Mouse (Mus musculus) CH12.LX (cell line): ENCODE data around the gene Vat1l. TPM values are rescaled to one million over a fixed set of nuclear protein-coding genes. Genes with fewer than 3 reads are reported as not detected.

Experiments used
- DNase-seq: peaks from one replicate; pipeline ENCODE4 v3.0.0-alpha.2; 2013; ENCODE audit errors: extremely low read depth
- H3K27ac ChIP-seq: 2 replicates; pipeline ENCODE4 v1.5.1; 2012; ENCODE audit warnings: low read depth, mild to moderate bottlenecking, control low read depth, moderate library complexity; ENCODE audit not compliant: insufficient read depth
- H3K27me3 ChIP-seq: replicated peaks from 2 replicates; pipeline ENCODE3; 2012; ENCODE audit warnings: inconsistent platforms
- H3K36me3 ChIP-seq, 2 experiments: replicated peaks in 1 of 2; 2 replicates each; pipeline versions ENCODE3 to v1.6.1; 2012; ENCODE audit warnings: inconsistent platforms in 1 of 2, low read length in 1 of 2, mild to moderate bottlenecking in 1 of 2, mixed read lengths in 1 of 2, moderate library complexity in 1 of 2; ENCODE audit not compliant: control insufficient read depth in 1 of 2, insufficient read depth in 1 of 2
- H3K4me1 ChIP-seq, 2 experiments: 2 replicates each; pipeline ENCODE4 v1.6.1; 2012; ENCODE audit warnings: inconsistent platforms in 1 of 2, moderate library complexity in 1 of 2; ENCODE audit not compliant: insufficient read depth in 2 of 2, control insufficient read depth in 1 of 2
- H3K4me2 ChIP-seq: 2 replicates; pipeline ENCODE4 v1.6.1; 2012; ENCODE audit warnings: low read depth, mild to moderate bottlenecking, control low read depth; ENCODE audit not compliant: poor library complexity, insufficient read depth, severe bottlenecking
- H3K4me3 ChIP-seq, 3 experiments: fragments of 150-350 bp in 1 of 3; sonication (generic) in 1 of 3; replicated peaks in 1 of 3; 2 replicates each; pipeline versions ENCODE3 to v1.5.1; 2011 to 2012; ENCODE audit warnings: low read depth in 2 of 3, low read length in 2 of 3, mild to moderate bottlenecking in 2 of 3, moderate library complexity in 2 of 3, control low read depth in 1 of 3, improper control_type of control experiment in 1 of 3, inconsistent platforms in 1 of 3, mixed read lengths in 1 of 3; ENCODE audit not compliant: poor library complexity in 1 of 3
- H3K79me2 ChIP-seq: replicated peaks from 2 replicates; pipeline ENCODE4 v1.6.1; 2012; ENCODE audit warnings: mild to moderate bottlenecking, moderate library complexity; ENCODE audit not compliant: control insufficient read depth, poor library complexity, insufficient read depth, severe bottlenecking; ENCODE audit errors: extremely low read depth
- H3K9ac ChIP-seq: 2 replicates; pipeline ENCODE4 v1.6.1; 2012; ENCODE audit warnings: low read depth, mild to moderate bottlenecking, control low read depth, moderate library complexity; ENCODE audit not compliant: insufficient read depth
- H3K9me3 ChIP-seq: replicated peaks from 2 replicates; pipeline ENCODE3; 2012; ENCODE audit warnings: low read length, inconsistent platforms, mixed read lengths
- CTCF ChIP-seq, 2 experiments: IDR thresholded peaks in 1 of 2; conservative IDR thresholded peaks in 1 of 2; 2 replicates each; pipeline ENCODE4 v1.5.1; 2011 to 2012; ENCODE audit warnings: low read depth in 2 of 2, low read length in 2 of 2, improper control_type of control experiment in 1 of 2, inconsistent platforms in 1 of 2, mild to moderate bottlenecking in 1 of 2, moderate library complexity in 1 of 2
- ELF1 ChIP-seq: IDR thresholded peaks from 2 replicates; pipeline ENCODE4 v1.6.1; 2014; ENCODE audit warnings: low read depth, mild to moderate bottlenecking, inconsistent platforms, low read length, improper control_type of control experiment
- EP300 ChIP-seq: IDR thresholded peaks from 2 replicates; pipeline ENCODE4 v1.6.1; 2011; ENCODE audit warnings: low read length, improper control_type of control experiment
- HCFC1 ChIP-seq: IDR thresholded peaks from 2 replicates; pipeline ENCODE4 v1.6.1; 2012; ENCODE audit warnings: low read depth, mild to moderate bottlenecking, inconsistent platforms, low read length, improper control_type of control experiment
- JUND ChIP-seq: conservative IDR thresholded peaks from 2 replicates; pipeline ENCODE4 v1.6.1; 2011; ENCODE audit warnings: low read depth, low read length, improper control_type of control experiment
- KAT2A ChIP-seq: IDR thresholded peaks from 2 replicates; pipeline ENCODE4 v1.6.1; 2012; ENCODE audit warnings: low read length, improper control_type of control experiment, inconsistent platforms; ENCODE audit not compliant: insufficient replicate concordance
- MAFK ChIP-seq: IDR thresholded peaks from 2 replicates; pipeline ENCODE4 v1.6.1; 2011; ENCODE audit warnings: low read length, improper control_type of control experiment; ENCODE audit not compliant: insufficient replicate concordance
- MAX ChIP-seq: IDR thresholded peaks from 2 replicates; pipeline ENCODE4 v1.6.1; 2011; ENCODE audit warnings: low read length, improper control_type of control experiment
- MAZ ChIP-seq: IDR thresholded peaks from 2 replicates; pipeline ENCODE4 v1.6.1; 2012; ENCODE audit warnings: low read depth, mild to moderate bottlenecking, inconsistent platforms, low read length, improper control_type of control experiment, moderate library complexity
- MYC ChIP-seq: IDR thresholded peaks from 2 replicates; pipeline ENCODE4 v1.6.1; 2011; ENCODE audit warnings: low read depth, mild to moderate bottlenecking, improper control_type of control experiment, low read length
- NRF1 ChIP-seq: IDR thresholded peaks from 2 replicates; pipeline ENCODE4 v1.6.1; 2014; ENCODE audit warnings: low read depth, mild to moderate bottlenecking, inconsistent platforms, low read length, improper control_type of control experiment, moderate library complexity
- PAX5 ChIP-seq: IDR thresholded peaks from 2 replicates; pipeline ENCODE4 v1.6.1; 2012; ENCODE audit warnings: low read length, inconsistent platforms, mixed read lengths
- POLR2AphosphoS2 ChIP-seq: IDR thresholded peaks from 2 replicates; pipeline ENCODE4 v1.6.1; 2011; ENCODE audit warnings: low read depth, low read length, improper control_type of control experiment
- RAD21 ChIP-seq: IDR thresholded peaks from 2 replicates; pipeline ENCODE4 v1.6.1; 2011; ENCODE audit warnings: low read depth, mild to moderate bottlenecking, low read length, improper control_type of control experiment, moderate library complexity
- RCOR1 ChIP-seq: conservative IDR thresholded peaks from 2 replicates; pipeline ENCODE4 v1.6.1; 2012; ENCODE audit warnings: low read depth, mild to moderate bottlenecking, inconsistent platforms, low read length, improper control_type of control experiment
- SIN3A ChIP-seq: IDR thresholded peaks from 2 replicates; pipeline ENCODE4 v1.6.1; 2012; ENCODE audit warnings: low read length, improper control_type of control experiment, inconsistent platforms
- SMC3 ChIP-seq: IDR thresholded peaks from 2 replicates; pipeline ENCODE4 v1.6.1; 2011; ENCODE audit warnings: low read depth, low read length, improper control_type of control experiment
- TCF12 ChIP-seq: IDR thresholded peaks from 2 replicates; pipeline ENCODE4 v1.6.1; 2014; ENCODE audit warnings: low read depth, mild to moderate bottlenecking, inconsistent platforms, low read length, improper control_type of control experiment
- UBTF ChIP-seq: IDR thresholded peaks from 2 replicates; pipeline ENCODE4 v1.6.1; 2012; ENCODE audit warnings: low read depth, mild to moderate bottlenecking, inconsistent platforms, low read length, improper control_type of control experiment, moderate library complexity
- USF2 ChIP-seq: conservative IDR thresholded peaks from 2 replicates; pipeline ENCODE4 v1.6.1; 2011; ENCODE audit warnings: low read depth, low read length, improper control_type of control experiment
- ZKSCAN1 ChIP-seq: IDR thresholded peaks from 2 replicates; pipeline ENCODE4 v1.6.1; 2012; ENCODE audit warnings: low read depth, inconsistent platforms, low read length, improper control_type of control experiment, borderline replicate concordance
- ZMIZ1 ChIP-seq: IDR thresholded peaks from 2 replicates; pipeline ENCODE4 v1.6.1; 2012; ENCODE audit warnings: low read depth, mild to moderate bottlenecking, inconsistent platforms, low read length, improper control_type of control experiment
- dilution Hi-C: fragments of 300-500 bp; cut with MboI; formaldehyde crosslinking; loops from 2 replicates; pipeline ENCODE4 v1.14.3; 2020; ENCODE audit warnings: low sequenced_read_pairs; ENCODE audit not compliant: extremely low pct_unique_long_range_greater_than_20kb, extremely low pct_ligation_motif_present
- in situ Hi-C: fragments of 300-500 bp; cut with MboI; formaldehyde crosslinking; loops from 3 replicates; pipeline ENCODE4 v1.14.3; 2019; ENCODE audit warnings: low sequenced_read_pairs, low pct_ligation_motif_present, low pct_unique_long_range_greater_than_20kb, mixed read lengths
- polyA plus RNA-seq: library from polyadenylated mRNA; unstranded; fragments of >175 nt; gene quantifications from 2 replicates; pipeline ENCODE4 v1.2.1, GENCODE M21; 2012; ENCODE audit warnings: low read depth; ENCODE audit not compliant: insufficient read length
- total RNA-seq, 2 experiments: library from RNA; depleted of rRNA; stranded (reverse); fragments of 300-350 nt in 1 of 2; fragments of >200 nt in 1 of 2; gene quantifications; 2 replicates each; pipeline ENCODE4 v1.2.3; 2012 to 2014

Vat1l gene
- total and polyA plus RNA-seq, 3 experiments = not detected

DNA sequence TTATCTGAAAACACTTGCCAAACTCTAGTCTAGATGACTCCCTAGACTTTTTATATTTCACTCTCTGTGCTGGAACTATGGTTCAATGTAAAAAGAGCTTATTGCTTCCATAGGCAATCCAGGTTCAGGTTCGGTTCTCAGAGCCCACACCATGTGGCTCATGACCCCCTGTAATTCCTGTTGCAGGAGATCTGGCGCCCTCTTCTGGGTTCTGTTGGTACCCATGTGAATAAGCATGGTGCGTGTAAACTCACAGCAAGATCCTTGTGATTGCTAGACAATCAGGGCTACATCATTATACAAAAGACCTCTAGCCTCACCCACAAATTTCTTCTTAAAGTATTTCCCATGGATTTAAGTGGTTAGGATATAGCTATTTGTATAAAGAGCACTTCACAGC, 28.7 kb upstream of the Vat1l start:
- TF ChIP-seq CTCF (conservative IDR thresholded peaks at IDR 0.05 in 1 of 2, IDR thresholded peaks at IDR 0.05 in 1 of 2; ENCODE audit: low read depth in 2 of 2, low read length in 2 of 2) (peak in 1 of 2 experiments; percentile 39; a peak in 2 of 4 replicates), NRF1 (no peak), KAT2A (no peak), RAD21 (peak; percentile 33), EP300 (no peak), USF2 (no peak), MYC (no peak), MAFK (no peak), JUND (no peak), POLR2AphosphoS2 (no peak), TCF12 (no peak), MAZ (no peak), RCOR1 (no peak), ZMIZ1 (no peak), UBTF (no peak), PAX5 (no peak), SMC3 (peak; percentile 38; the same call in 1 of the 2 replicates), MAX (no peak), HCFC1 (no peak)
- dilution Hi-C loops = no loop called here
- no peak overlapping the region for H3K9ac ChIP-seq
- no peak overlapping the region for H3K4me3 ChIP-seq
- no peaks in the 10 kb centered on the region for H3K79me2 ChIP-seq
- H3K4me1 ChIP-seq = no peaks in the 10 kb centered on the region
- in situ Hi-C loops = no loop called here
- H3K27me3 ChIP-seq = no peaks in the 10 kb centered on the region
- peak; percentile 9 for DNase-seq
- no peaks in the 10 kb centered on the region for H3K36me3 ChIP-seq
- no peak overlapping the region for H3K27ac ChIP-seq
- no peak overlapping the region for H3K4me2 ChIP-seq
- no peaks in the 10 kb centered on the region for H3K9me3 ChIP-seq

DNA sequence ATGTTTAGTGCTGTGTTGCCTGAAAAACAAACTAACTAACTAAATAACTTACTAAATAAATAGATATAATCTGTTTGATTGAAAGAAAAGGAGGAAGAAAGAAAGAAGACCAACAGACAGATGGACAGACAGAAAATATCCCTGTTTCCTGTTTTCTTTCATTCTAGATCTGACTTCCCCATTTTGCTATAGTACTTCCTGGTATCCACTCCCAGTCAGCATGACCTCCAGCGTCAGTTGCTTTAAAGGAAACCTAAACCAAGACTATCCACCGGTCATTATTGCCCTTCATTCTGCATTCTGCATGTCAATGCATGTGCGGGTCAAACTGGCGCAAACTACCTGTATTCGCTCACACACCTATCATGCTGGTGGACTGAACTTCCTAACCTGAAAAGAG, 12.1 kb upstream of the Vat1l start:
- Histone ChIP-seq H3K9me3 (peaks cover 47% of the 10 kb centered on the region), H3K4me1 (no peaks in the 10 kb centered on the region), H3K4me2 (no peak overlapping the region), H3K27ac (no peak overlapping the region), H3K36me3 (no peaks in the 10 kb centered on the region), H3K9ac (no peak overlapping the region), H3K4me3 (no peak overlapping the region), H3K79me2 (no peaks in the 10 kb centered on the region), H3K27me3 (no peaks in the 10 kb centered on the region)
- in situ Hi-C loops (no loop called here), dilution Hi-C loops (no loop called here)
- no peak for DNase-seq
- no peak for TF ChIP-seq SIN3A
- no peak for TF ChIP-seq ZKSCAN1
- TF ChIP-seq SMC3 = no peak
- no peak for TF ChIP-seq ELF1
